Mouse (Mus musculus): Measurements from ENCODE around the gene Sdk2. TPM values are rescaled to one million over a fixed set of nuclear protein-coding genes. Genes with fewer than 3 reads are reported as not detected.

Gene Sdk2
- polyA plus RNA-seq, 1 experiment from 2014 or later, result 3.5 TPM

- H3K27ac ChIP-seq (ENCODE audit: low read depth), result no peak overlapping the region
- ATAC-seq (ENCODE audit: insufficient read depth) (no peak), DNase-seq (no peak)
- H3K27me3 ChIP-seq (ENCODE audit: insufficient read depth, low read length), result no peaks in the 10 kb centered on the region
- H3K4me2 ChIP-seq, result no peak overlapping the region
- H3K36me3 ChIP-seq (ENCODE audit: insufficient read depth), result no peaks in the 10 kb centered on the region
- no peak overlapping the region for H3K9ac ChIP-seq
- WGBS, result 69% methylated on average over 3 of the region's 3 CpGs
- no peak overlapping the region for H3K4me3 ChIP-seq (ENCODE audit: low read depth, low read length)
- TF ChIP-seq CTCF (IDR thresholded peaks at IDR 0.05; ENCODE audit: low read depth), result no peak
- no peaks in the 10 kb centered on the region for H3K4me1 ChIP-seq (ENCODE audit: insufficient read depth)
- H3K9me3 ChIP-seq (ENCODE audit: low read depth, low read length), result no peaks in the 10 kb centered on the region
Measured at GRCm38 (mm10) chr11:113998702-113999101, 68.1 kb downstream of the Sdk2 start.

- Histone ChIP-seq H3K9ac (no peak overlapping the region), H3K27me3 (ENCODE audit: insufficient read depth, low read length) (no peaks in the 10 kb centered on the region), H3K4me2 (no peak overlapping the region), H3K4me3 (ENCODE audit: low read depth, low read length) (no peak overlapping the region), H3K27ac (ENCODE audit: low read depth) (no peak overlapping the region), H3K36me3 (ENCODE audit: insufficient read depth) (no peaks in the 10 kb centered on the region), H3K4me1 (ENCODE audit: insufficient read depth) (no peaks in the 10 kb centered on the region; the same call in 1 of the 2 replicates), H3K9me3 (ENCODE audit: low read depth, low read length) (no peaks in the 10 kb centered on the region)
- WGBS, result 94% methylated on average over 6 of the region's 6 CpGs
- ATAC-seq (ENCODE audit: insufficient read depth) (no peak), DNase-seq (no peak)
- TF ChIP-seq CTCF (IDR thresholded peaks at IDR 0.05; ENCODE audit: low read depth), result no peak
Measured at GRCm38 (mm10) chr11:113993921-113994320, 72.9 kb downstream of the Sdk2 start.

GRCm38 (mm10) chr11:113992894-113993293 lies 74.0 kb downstream of the Sdk2 start:
- ATAC-seq (ENCODE audit: insufficient read depth), result no peak
- no peaks in the 10 kb centered on the region for H3K27me3 ChIP-seq (ENCODE audit: insufficient read depth, low read length)
- no peaks in the 10 kb centered on the region for H3K36me3 ChIP-seq (ENCODE audit: insufficient read depth)
- no peaks in the 10 kb centered on the region for H3K9me3 ChIP-seq (ENCODE audit: low read depth, low read length)
- no peak for DNase-seq
- no peak overlapping the region for H3K27ac ChIP-seq (ENCODE audit: low read depth)
- H3K9ac ChIP-seq, result no peak overlapping the region
- no peaks in the 10 kb centered on the region; the same call in 1 of the 2 replicates for H3K4me1 ChIP-seq (ENCODE audit: insufficient read depth)
- no peak overlapping the region for H3K4me2 ChIP-seq
- WGBS, result 76% methylated on average over 10 of the region's 10 CpGs
- H3K4me3 ChIP-seq (ENCODE audit: low read depth, low read length), result no peak overlapping the region
- TF ChIP-seq CTCF (IDR thresholded peaks at IDR 0.05; ENCODE audit: low read depth), result no peak

GRCm38 (mm10) chr11:113991886-113992285 lies 75.0 kb downstream of the Sdk2 start:
- Histone ChIP-seq H3K4me2 (no peak overlapping the region), H3K4me3 (ENCODE audit: low read depth, low read length) (no peak overlapping the region), H3K27ac (ENCODE audit: low read depth) (no peak overlapping the region), H3K27me3 (ENCODE audit: insufficient read depth, low read length) (no peaks in the 10 kb centered on the region), H3K36me3 (ENCODE audit: insufficient read depth) (no peaks in the 10 kb centered on the region), H3K4me1 (ENCODE audit: insufficient read depth) (no peaks in the 10 kb centered on the region; the same call in 1 of the 2 replicates), H3K9ac (no peak overlapping the region), H3K9me3 (ENCODE audit: low read depth, low read length) (no peaks in the 10 kb centered on the region)
- no peak for ATAC-seq (ENCODE audit: insufficient read depth)
- WGBS, result 65% methylated on average over 8 of the region's 8 CpGs
- DNase-seq, result no peak
- no peak for TF ChIP-seq CTCF (IDR thresholded peaks at IDR 0.05; ENCODE audit: low read depth)

GRCm38 (mm10) chr11:113990466-113990865 lies 76.4 kb downstream of the Sdk2 start:
- no peaks in the 10 kb centered on the region for H3K27me3 ChIP-seq (ENCODE audit: insufficient read depth, low read length)
- whole genome bisulfite sequencing, result 5% methylated on average over 6 of the region's 6 CpGs
- peaks cover 4% of the 10 kb centered on the region; the same call in 1 of the 2 replicates for H3K4me1 ChIP-seq (ENCODE audit: insufficient read depth)
- no peaks in the 10 kb centered on the region for H3K9me3 ChIP-seq (ENCODE audit: low read depth, low read length)
- H3K4me2 ChIP-seq, result peak overlapping the region; percentile 37
- H3K9ac ChIP-seq, result no peak overlapping the region
- H3K4me3 ChIP-seq (ENCODE audit: low read depth, low read length), result peak overlapping the region; percentile 1; the same call in 1 of the 2 replicates
- ATAC-seq (ENCODE audit: insufficient read depth) (peak; percentile 84), DNase-seq (peak; percentile 78)
- H3K36me3 ChIP-seq (ENCODE audit: insufficient read depth), result no peaks in the 10 kb centered on the region
- H3K27ac ChIP-seq (ENCODE audit: low read depth), result no peak overlapping the region
- no peak for TF ChIP-seq CTCF (IDR thresholded peaks at IDR 0.05; ENCODE audit: low read depth)

GRCm38 (mm10) chr11:113990065-113990464 lies 76.8 kb downstream of the Sdk2 start:
- DNase-seq, result peak; percentile 20
- Histone ChIP-seq H3K4me3 (ENCODE audit: low read depth, low read length) (peak overlapping the region; percentile 1; the same call in 1 of the 2 replicates), H3K4me2 (peak overlapping the region; percentile 37)

GRCm38 (mm10) chr11:113985826-113986416 lies 80.9 kb downstream of the Sdk2 start:
- WGBS, result 29% methylated on average over 5 of the region's 5 CpGs
- H3K9ac ChIP-seq, result no peak overlapping the region
- no peaks in the 10 kb centered on the region for H3K9me3 ChIP-seq (ENCODE audit: low read depth, low read length)
- H3K27ac ChIP-seq (ENCODE audit: low read depth), result no peak overlapping the region
- H3K4me1 ChIP-seq (ENCODE audit: insufficient read depth), result peaks cover 15% of the 10 kb centered on the region
- H3K27me3 ChIP-seq (ENCODE audit: insufficient read depth, low read length), result no peaks in the 10 kb centered on the region
- ATAC-seq (ENCODE audit: insufficient read depth) (no peak), DNase-seq (peak; percentile 33)
- H3K36me3 ChIP-seq (ENCODE audit: insufficient read depth), result no peaks in the 10 kb centered on the region
- no peak overlapping the region for H3K4me2 ChIP-seq
- TF ChIP-seq CTCF (IDR thresholded peaks at IDR 0.05; ENCODE audit: low read depth), result no peak
- H3K4me3 ChIP-seq (ENCODE audit: low read depth, low read length), result no peak overlapping the region

More at GRCm38 (mm10) chr11:113990065-113990464, 76.8 kb downstream of the Sdk2 start:
- no peaks in the 10 kb centered on the region for H3K9me3 ChIP-seq (ENCODE audit: low read depth, low read length)
- peak; percentile 42; the same call in 1 of the 2 replicates for ATAC-seq (ENCODE audit: insufficient read depth)
- H3K9ac ChIP-seq, result no peak overlapping the region
- no peaks in the 10 kb centered on the region for H3K36me3 ChIP-seq (ENCODE audit: insufficient read depth)
- no peak for TF ChIP-seq CTCF (IDR thresholded peaks at IDR 0.05; ENCODE audit: low read depth)
- WGBS, result 12% methylated on average over 4 of the region's 4 CpGs
- peaks cover 5% of the 10 kb centered on the region; the same call in 1 of the 2 replicates for H3K4me1 ChIP-seq (ENCODE audit: insufficient read depth)
- H3K27ac ChIP-seq (ENCODE audit: low read depth), result no peak overlapping the region
- H3K27me3 ChIP-seq (ENCODE audit: insufficient read depth, low read length), result no peaks in the 10 kb centered on the region
